Mouse (Mus musculus): Measurements from ENCODE around the gene Gng8.

Gng8 gene

GRCm38 (mm10) chr7:16923283-16924036 lies 31.9 kb downstream of the Gng8 start:
- DNase-seq (ENCODE audit: low read depth, low spot score) = no peak

- DNase-seq (ENCODE audit: low read depth, low spot score) = peak; percentile 100
Observed at GRCm38 (mm10) chr7:16924037-16924834, 32.6 kb downstream of the Gng8 start, which contains the start of gene Calm3. Calm3 (minus strand) TSS chr7:16924114.

- DNase-seq (ENCODE audit: low read depth, low spot score) = no peak
Observed at GRCm38 (mm10) chr7:16928341-16928740, 36.8 kb downstream of the Gng8 start.

- DNase-seq (ENCODE audit: low read depth, low spot score) = peak; percentile 82
Observed at GRCm38 (mm10) chr7:16930850-16931249, 39.3 kb downstream of the Gng8 start.

GRCm38 (mm10) chr7:16931968-16932627 lies 40.5 kb downstream of the Gng8 start:
- DNase-seq (ENCODE audit: low read depth, low spot score) = peak; percentile 93

- DNase-seq (ENCODE audit: low read depth, low spot score) = peak; percentile 85
Observed at GRCm38 (mm10) chr7:16932704-16933577, 41.4 kb downstream of the Gng8 start.

GRCm38 (mm10) chr7:16937312-16937711 lies 45.7 kb downstream of the Gng8 start:
- peak; percentile 44 for DNase-seq (ENCODE audit: low read depth, low spot score)

- DNase-seq (ENCODE audit: low read depth, low spot score) = no peak
Observed at GRCm38 (mm10) chr7:16938117-16938791, 46.7 kb downstream of the Gng8 start.

GRCm38 (mm10) chr7:16940292-16940691 lies 48.7 kb downstream of the Gng8 start:
- DNase-seq (ENCODE audit: low read depth, low spot score) = no peak

GRCm38 (mm10) chr7:16942861-16943260 lies 51.3 kb downstream of the Gng8 start:
- DNase-seq (ENCODE audit: low read depth, low spot score) = no peak

- DNase-seq (ENCODE audit: low read depth, low spot score) = peak; percentile 79
Observed at GRCm38 (mm10) chr7:16944061-16944807, 52.6 kb downstream of the Gng8 start, which contains the start of gene Pnmal2. Pnmal2 (plus strand) TSS chr7:16944682.

- DNase-seq (ENCODE audit: low read depth, low spot score) = no peak
Observed at GRCm38 (mm10) chr7:16944808-16945315, 53.3 kb downstream of the Gng8 start.
